Mouse (Mus musculus): ENCODE measurements around the gene Cd80. TPM values are rescaled to one million over a fixed set of nuclear protein-coding genes. Genes with fewer than 3 reads are reported as not detected.
"Not testable (repeated sequence)": the region's sequence is repeated elsewhere in the genome, so short reads cannot be mapped to it uniquely, and the experiment has no call there.

Cd80 gene
- total RNA-seq, 4 experiments from 2014 or later = 0.12 to 0.22 TPM; not detected in 2

DNA sequence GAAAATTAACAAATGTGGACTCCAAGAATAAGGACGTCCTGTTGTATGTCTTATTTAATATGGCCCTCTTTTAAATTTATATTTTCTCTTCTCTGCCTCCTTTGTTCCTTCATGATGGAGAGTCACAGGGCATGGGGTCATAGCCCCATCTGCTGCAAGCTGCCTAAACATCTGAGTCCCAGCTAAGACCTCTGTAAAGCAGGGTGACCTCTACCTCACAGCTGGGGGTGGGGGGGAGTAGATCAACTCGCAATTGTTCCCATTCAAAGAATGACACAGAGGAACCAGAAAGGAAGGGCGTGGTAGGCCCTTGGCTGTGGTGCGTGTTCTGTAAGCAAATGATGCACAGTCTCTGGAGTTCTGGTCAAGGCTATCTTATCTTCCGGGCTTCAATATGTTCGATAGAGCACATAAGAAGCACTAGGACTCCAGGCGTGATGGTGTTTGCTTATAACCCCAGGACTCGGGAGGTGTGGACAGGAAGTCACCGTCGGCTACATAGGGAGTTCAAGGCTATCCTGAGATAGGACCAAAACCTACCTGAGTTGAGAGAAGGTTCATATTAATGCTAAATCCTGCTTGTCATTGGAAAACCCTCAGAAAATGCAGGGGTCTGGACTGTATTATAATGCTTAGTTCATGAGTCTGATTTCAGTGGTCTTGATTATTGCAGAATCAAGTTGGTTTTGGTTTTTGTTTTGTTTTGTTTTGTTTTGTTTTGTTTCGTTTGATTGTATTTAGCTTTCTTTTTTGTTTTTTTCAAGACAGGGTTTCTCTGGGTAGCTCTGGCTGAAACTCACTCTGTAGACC, 16.5 kb downstream of the Cd80 start:
- DNase-seq (ENCODE audit: low spot score in 2 of 2) = no peak

DNA sequence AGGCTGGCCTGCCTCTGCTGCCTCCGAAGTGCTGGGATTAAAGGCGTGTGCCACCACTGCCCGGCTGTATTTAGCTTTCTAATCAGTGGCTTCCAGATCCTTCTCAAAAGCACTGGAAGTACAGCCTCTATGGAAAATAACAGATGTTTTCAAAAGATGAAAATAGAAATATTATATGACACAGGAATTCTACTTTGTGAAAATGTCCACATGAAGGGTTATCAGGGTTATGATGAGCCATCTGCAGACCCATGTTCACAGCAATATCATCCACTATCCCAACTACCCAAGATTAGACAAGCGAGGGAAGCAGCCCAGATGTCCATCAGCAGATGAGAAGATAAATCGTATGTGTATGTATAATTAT, 17.1 kb downstream of the Cd80 start:
- DNase-seq (ENCODE audit: low spot score in 2 of 2) = no peak

DNA sequence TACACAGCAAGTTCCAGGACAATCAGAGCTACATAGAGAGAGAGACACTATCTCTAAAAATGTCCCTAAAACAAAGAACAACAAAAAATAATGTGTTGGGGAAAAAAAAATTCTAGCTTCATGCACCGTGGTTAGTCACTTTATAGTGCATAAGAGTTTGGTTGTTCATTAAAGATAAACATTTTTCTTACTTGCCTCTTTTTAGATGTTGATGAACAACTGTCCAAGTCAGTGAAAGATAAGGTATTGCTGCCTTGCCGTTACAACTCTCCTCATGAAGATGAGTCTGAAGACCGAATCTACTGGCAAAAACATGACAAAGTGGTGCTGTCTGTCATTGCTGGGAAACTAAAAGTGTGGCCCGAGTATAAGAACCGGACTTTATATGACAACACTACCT, 18.3 kb downstream of the Cd80 start:
- DNase-seq (ENCODE audit: low spot score in 2 of 2) = no peak

DNA sequence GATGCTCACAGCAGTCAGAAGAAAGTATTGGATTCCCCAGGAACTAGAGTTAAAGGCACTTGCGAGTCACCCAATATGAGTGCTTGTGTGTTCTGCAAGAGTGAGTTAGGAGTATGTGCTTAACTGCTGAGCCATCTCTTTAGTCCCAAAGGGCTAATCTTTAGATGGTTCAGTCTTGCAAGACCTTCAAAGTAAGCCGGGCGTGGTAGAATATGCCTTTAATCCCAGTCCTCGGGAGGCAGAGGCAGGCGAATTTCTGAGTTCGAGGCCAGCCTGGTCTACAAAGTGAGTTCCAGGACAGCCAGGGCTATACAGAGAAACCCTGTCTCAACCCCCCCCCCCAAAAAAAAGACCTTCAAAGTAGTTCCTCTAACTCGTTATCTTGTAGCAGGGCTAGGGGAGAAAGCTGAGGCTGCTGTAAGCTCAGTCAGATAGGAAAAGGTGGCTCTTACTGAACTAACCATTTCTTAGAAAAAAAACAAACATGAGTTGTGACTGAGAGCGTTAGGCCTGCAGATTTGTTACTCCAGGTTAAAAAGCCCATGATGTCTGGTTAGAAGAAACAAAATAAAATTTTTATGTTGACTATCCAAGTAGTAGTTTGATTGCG, 19.4 kb downstream of the Cd80 start:
- no peak for DNase-seq (ENCODE audit: low spot score in 2 of 2)

DNA sequence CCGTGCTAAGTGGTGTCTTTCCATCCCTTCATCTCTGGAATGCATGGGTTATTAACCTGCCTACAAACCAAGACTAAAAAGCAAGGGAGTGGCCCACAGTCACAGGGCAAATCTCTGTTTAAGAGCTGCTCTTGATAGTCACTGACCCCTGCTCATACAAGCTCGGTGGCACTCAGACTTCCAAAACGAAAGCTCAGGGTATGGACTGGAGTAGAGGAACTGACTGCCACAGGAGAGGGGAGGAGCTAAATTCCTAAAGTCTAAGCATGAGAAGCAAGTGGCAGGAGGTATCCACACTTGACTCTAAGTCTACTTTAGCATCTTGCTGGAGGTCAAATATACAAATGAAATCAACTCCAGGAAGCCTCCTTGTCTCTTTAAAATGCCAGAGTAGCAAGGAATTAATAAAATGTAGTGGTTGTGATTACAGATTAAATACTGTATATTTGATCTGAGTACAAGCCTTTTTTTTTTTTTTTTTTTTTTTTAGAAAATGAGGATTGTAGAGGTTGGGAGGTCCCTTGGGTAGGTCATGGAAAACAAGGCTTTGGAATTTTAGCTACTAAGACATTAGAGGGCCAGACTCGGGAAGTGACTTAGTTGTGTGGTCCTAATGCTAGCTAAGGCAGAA, 20.4 kb downstream of the Cd80 start:
- DNase-seq (ENCODE audit: low spot score in 2 of 2) = no peak

DNA sequence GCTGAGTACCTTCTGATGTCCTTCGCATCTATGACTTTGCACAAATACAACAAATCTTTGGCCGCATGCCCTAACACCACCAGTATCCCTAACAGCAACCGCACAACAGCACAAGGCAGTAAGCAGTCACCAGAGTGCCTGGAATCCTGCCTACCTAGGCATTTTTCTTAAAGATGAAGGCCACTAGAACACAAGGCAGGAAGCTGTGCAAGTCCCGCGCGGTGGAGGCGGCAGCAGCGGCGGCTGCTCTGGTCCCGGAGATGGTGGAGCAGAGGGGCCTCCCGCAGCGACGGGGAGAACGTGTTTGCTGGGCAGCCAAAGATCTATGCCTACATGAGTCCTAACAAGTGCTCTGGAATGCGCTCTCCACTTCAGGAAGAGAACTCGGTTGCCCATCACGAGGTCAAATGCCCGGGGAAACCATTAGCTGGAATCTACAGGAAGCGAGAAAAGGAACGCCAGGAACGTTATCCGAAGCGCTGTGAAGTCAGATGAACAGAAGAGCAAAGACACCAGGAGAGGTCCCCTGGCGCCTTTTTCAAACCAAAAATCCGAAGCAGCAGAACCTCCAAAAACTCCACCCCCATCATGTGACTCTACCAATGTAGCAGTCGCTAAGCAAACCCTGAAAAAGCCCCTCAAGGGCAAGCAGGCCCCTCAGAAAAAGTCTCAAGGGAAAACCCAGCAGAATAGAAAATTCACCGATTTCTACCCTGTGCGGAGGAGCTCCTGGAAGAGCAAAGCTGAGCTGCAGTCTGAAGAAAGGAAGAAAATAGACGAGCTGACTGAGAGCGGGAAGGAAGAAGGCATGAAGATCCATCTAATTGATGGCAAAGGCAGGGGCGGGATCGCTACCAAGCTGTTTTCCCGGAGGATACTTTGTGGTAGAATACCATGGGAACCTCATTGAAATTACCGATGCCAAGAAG, 21.2 kb downstream of the Cd80 start:
- DNase-seq (ENCODE audit: low spot score in 2 of 2) = peak in 1 of 2 experiments; percentile 8

DNA sequence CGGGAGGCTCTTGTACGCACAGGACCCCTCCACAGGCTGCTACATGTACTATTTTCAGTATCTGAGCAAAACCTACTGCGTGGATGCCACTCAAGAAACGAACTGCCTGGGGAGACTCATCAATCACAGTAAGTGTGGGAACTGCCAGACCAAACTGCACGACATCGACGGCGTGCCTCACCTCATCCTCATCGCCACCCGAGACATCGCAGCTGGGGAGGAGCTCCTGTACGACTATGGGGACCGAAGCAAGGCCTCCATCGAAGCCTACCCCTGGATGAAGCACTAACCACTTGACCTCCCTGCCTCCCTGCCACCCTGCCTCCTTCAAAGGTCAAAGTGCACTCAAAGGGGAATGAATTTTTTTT, 21.9 kb downstream of the Cd80 start:
- not testable (repeated sequence) for DNase-seq (ENCODE audit: low spot score in 2 of 2)

DNA sequence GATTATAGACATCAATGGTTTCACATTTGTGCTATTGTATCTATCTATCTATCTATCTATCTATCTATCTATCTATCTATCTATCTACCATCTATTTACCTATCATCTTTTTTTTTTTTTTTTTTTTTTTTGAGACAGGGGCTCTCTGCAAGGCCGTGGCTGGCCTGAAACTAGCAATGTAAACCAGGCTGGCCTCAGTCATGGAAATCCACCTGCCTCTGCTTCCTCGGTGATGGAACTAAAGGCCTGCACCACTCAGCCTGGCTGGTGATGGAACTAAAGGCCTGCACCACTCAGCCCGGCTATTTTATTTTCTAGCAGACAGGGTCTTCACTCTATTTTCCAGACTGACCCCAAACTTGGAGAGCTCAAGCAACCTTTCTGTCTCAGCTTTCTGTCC, 22.9 kb downstream of the Cd80 start:
- no peak for DNase-seq (ENCODE audit: low spot score in 2 of 2)

DNA sequence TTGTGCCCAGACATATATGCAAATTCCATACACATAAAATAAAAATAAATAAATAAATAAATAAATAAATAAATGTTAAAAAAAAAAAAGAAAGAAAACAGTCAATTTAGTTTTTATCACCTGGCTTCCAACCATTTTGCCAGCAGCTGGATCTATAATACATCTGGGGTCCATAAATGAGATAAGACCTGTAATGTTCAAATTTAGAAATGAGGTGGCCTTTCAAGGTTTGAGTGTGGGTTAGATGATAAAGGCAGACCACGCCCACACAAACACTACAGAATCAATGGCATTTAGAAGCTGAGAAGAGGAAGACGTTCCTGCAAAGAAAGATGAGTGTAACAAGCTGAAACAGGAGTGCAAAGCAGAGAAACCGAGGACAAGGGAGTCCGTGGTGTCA, 26.0 kb downstream of the Cd80 start:
- no peak for DNase-seq (ENCODE audit: low spot score in 2 of 2)

DNA sequence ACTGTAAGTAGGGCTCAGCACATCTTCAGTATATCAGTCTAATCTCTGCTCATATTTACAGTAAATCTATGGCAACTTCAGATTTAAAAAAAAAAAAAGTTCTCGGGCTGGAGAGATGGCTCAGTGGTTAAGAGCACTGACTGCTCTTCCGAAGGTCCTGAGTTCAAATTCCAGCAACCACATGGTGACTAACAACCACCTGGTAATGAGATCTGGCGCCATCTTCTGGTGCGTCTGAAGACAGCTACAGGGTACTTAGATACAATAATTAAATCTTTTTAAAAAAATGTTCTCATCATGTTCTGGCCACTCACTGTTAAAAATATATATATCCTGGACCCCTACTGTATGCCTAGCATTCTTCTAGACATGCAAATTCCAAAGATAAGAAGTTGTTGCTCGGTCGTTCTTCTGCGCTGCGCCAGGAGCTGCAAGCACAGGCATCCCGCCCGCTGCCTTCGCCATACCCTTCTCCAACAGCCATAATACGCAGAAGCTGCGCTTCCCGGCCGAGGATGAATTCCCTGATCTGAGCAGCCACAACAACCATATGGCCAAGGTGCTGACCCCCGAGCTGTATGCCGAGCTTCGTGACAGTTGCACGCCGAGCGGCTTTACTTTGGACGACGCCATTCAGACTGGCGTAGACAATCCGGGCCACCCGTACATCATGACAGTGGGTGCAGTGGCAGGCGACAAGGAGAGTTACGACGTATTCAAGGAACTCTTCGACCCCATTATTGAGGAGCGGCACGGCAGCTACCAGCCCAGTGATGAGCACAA, 27.6 kb downstream of the Cd80 start:
- DNase-seq (ENCODE audit: low spot score in 2 of 2) = peak in 1 of 2 experiments; percentile 9

DNA sequence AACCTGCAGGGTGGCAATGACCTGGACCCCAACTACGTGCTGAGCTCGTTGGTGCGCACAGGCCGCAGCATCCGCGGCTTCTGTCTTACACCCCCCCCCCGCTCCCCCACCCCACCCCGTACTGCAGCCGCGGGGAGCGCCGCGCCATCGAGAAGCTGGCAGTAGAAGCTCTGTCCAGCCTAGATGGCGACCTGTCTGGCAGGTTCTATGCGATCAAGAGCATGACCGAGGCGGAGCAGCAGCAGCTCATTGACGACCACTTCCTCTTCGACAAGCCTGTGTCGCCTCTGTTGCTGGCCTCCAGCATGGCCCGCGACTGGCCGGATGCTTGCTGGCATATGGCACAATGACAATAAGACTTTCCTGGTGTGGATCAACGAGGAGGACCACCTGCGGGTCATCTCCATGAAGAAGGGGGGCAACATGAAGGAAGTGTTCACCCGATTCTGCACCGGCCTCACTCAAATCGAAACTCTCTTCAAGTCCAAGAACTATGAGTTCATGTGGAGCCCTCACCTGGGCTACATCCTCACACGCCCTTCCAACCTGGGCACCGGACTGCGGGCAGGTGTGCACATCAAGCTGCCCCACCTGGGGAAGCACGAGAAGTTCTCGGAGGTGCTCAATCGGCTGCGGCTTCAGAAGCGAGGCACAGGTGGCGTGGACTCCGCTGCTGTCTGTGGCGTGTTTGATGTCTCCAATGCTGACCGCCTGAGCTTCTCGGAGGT, 28.4 kb downstream of the Cd80 start:
- no peak for DNase-seq (ENCODE audit: low spot score in 2 of 2)

DNA sequence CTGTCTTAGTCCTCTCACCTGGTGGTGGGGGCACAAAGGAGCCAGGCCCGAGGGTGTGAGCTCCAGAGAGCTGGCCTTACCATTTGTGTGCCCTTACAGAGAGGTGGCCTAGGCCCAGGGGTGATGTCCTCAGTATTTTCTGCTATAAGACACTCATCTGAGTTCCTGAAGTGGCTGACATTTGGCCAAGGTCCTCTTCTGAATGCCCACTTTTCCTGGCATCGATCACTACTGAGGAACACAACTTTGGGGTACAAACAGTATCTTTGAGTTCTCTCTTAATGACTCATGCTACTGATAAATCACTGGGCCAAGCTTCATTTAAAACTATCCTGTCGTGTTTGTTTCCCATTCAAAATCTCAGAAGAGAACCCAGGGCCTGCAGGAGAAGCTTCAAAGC, 37.2 kb downstream of the Cd80 start:
- no peak for DNase-seq (ENCODE audit: low spot score in 2 of 2)

DNA sequence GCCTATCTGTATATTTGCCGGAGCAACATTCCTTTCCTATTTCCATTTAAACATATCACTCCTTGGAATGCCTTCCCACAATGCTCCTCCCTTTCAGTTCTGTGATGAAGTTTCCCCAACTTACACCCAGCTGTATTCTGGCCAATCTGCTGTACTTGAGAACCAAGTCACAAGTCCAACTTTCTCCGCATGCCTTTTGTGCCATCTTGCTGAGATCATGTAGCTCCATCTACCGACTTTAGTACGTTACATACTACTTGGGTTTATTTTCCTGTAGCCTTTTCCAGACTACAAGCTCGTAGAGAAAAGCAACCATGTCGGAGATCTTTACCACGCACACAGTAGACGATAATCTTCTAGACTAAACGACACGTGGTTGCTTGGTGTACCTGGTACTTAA, 38.5 kb downstream of the Cd80 start:
- DNase-seq (ENCODE audit: low spot score in 2 of 2) = no peak

DNA sequence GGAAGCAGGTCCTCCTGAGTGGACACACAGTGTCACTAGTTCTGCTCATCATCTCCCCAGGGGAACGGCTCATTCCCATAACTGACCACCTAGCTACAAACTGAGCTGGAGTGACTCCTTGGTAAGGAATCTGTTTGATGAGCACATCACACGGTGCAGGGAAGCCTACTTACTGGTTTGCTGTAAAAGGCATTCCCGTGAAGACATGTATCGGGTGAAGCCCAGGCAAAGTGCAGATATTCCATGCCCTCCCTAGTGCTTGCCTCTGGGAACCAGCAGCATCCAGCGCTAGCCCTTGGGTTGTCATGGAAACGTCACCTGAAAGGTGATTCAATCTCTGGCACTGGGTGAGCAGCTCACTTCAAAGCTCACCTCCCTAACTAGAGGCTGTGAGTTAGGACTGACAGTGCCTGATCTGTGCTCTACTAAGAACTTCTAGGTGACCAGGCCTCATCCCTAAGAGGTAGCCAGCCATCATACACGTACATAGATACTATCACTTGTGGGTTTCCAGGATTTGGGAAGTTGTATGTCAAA, 41.3 kb downstream of the Cd80 start:
- no peak for DNase-seq (ENCODE audit: low spot score in 2 of 2)

DNA sequence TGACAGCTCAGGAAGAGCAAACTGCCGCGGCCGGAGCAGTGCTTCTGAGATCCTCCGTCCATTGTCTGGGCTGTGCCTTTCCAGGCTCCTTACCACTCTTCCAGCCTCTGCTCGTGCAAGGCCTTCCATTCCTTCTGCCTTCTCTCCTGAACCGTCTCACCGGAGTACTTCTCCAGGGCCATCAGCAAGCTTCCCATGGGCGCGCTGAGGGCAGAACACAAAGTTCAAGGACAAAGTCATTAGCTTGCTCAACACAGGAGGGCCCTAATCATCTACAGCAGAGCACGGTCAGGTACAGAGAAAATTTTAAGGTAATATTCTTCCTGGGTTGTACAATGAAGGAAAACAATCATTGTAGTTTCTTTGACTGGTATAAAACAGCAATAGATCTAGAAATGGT, 47.1 kb downstream of the Cd80 start:
- no peak for DNase-seq (ENCODE audit: low spot score in 2 of 2)

DNA sequence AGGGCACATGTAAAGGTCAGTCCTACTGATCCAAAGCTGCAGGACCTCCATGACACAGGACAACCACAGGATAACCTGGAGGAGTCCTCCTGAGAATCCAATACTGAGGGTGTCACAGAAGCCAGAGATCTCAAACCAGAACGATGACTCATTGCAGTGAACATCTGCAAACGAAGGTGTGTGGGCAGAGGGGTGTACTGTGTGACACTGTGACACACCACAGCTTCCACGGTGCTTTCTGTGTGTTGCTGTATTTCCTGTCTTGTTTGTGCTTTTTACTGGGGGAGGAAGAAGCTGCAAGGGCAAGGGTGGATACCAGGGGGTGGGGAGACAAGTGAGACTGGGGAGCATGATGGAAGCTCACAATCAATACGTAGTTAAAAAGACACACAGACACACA, 48.2 kb downstream of the Cd80 start:
- DNase-seq (ENCODE audit: low spot score in 2 of 2) = no peak

DNA sequence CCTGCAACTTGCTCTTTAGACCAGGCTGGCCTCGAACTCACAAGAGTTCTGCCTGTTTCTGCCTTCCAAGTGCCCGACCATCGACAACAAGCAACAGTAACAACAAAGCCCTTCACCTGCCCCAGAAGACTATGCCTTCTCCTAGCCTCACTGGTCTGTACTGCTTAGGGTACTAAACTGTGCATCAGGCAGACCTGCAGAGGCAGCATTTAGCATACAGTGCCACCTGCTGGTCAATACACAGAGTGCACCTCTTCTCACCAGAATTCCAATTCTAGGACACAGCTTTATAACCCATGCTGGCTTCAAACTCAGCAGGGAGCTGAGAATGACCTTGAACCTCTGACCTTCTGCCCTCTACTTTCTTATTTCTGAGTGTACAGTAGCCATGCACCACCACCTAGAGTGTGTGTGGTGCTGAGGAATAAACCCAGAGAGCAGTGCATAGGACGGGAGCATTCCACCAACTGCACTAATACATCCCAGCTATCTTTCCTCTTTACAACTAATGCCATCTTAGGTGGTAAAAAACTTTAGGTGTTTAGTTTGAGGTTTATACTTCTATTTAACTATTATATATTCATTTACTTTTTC, 50.8 kb downstream of the Cd80 start:
- DNase-seq (ENCODE audit: low spot score in 2 of 2) = peak; percentile 22 to 41

DNA sequence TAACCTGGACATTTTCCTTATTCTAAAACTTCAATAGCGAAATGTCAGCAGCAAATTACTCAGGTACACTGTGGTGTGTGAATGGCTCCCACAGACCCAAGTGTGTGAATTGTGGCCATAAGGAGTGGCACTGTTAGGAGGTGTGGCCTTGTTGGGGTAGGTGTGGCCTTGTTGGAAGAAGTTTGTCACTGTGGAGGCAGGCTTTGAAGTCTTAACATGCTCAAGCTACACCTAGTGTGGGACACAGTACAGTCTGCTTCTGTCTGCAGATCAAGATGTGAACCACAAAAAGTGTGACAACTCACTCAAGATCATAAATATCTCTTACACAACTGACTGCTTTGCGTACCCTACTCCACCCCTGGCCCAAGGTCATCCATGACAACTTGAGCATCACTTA, 55.5 kb downstream of the Cd80 start:
- no peak for DNase-seq (ENCODE audit: low spot score in 2 of 2)

DNA sequence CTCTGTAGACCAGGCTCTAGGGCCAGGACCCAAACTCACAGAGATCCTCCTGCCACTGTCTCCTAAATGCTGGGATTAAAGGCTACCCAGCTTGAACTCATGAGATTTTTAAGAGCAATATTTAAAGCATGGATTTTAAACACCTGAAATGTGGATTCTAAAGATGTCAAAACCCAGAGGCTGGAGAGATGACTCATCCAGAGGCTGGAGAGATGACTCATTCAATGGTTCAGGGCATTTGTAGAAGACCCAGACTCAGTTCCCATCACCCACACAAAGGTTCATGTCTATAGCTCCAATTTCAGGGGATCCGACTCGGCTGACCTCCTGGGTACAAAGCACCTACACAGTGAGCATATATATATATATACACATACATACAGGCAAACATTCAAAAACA, 63.8 kb downstream of the Cd80 start:
- no peak for DNase-seq (ENCODE audit: low spot score in 2 of 2)

Measured in gastrocnemius, adult 8-10 months (tissue).